Mouse (Mus musculus) spleen, adult 12 weeks (tissue): ENCODE results near the gene Gm6176.
"Not testable (repeated sequence)": the region's sequence is repeated elsewhere in the genome, so short reads cannot be mapped to it uniquely, and the experiment has no call there.

Experiments used
- DNase-seq: peaks from one replicate; pipeline ENCODE4 v3.0.0; 2022; ENCODE audit warnings: low spot score

Gene Gm6176

DNA sequence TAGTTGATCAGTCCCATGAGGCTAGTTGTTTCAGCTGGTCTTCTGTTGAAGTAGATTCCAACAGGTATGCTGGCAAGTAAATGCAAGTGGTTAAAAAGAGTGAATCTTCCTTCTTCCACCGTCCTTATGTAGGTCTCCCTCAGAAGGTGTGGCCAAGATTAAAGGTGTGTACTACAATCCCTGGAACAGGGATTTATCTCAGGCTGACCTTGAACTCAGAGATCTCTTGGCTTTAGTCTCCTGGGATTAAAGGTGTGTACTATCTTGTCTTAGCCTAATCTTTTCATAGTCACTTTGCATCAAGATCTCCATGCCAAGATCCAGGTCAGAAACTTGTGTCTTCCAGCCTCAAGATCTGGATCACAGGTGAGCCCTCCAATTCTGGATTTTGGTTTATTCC is at the start of gene Gm6176:
Gm6176 (minus strand) TSS at position 101 of the 400 bp plus-strand sequence.
- DNase-seq = not testable (repeated sequence)

DNA sequence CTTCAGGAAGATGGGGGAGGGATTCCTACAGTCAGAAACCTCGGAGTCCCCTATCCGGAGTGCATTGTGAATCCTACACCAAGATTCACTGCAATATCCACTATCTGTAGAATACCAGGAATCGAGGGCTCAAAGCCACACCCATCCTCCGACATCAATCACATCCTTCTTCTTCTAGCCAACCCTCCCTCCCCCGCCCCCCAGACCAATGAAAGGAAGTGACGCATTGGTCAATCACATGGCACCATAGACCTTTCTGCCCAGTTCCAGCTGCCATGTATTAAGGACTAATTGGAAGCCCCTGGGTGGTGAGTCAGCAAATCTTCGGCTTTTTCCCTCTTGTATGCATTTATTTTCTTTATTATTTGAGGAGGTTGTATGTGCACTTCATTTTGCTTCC is 12.7 kb upstream of the Gm6176 start, which contains the start of gene Vmn1r139:
Vmn1r139 (plus strand) TSS at position 301 of the 400 bp plus-strand sequence.
- DNase-seq = not testable (repeated sequence)

- DNase-seq = not testable (repeated sequence)
Measured at GRCm38 (mm10) chr7:22028797-22029196, 27.3 kb downstream of the Gm6176 start, which contains the start of gene Vmn1r138. Gene Vmn1r138 (minus strand): TSS chr7:22028897.
